Mouse (Mus musculus) lung, postnatal 0 days (tissue): ENCODE measurements around the gene Tbc1d14. TPM values are rescaled to one million over a fixed set of nuclear protein-coding genes. Genes with fewer than 3 reads are reported as not detected.
A peak's percentile ranks its signal among the peaks of the same experiment; 100 is the strongest.

ENCODE experiments used
- ATAC-seq: fragments of 200-750 bp; cut with Nextera tagmentation; 2 replicates; pipeline ENCODE4 v1.8.0; 2017; ENCODE audit warnings: moderate library complexity
- DNase-seq: peaks from one replicate; pipeline ENCODE4 v3.0.0-alpha.2; 2016; ENCODE audit warnings: low spot score
- H3K27ac ChIP-seq: fragments of 300-500 bp; sonication (generic); 2 replicates; pipeline ENCODE4 v1.5.1; 2014; ENCODE audit warnings: antibody characterized with exemption, mild to moderate bottlenecking, low read length, mixed read lengths
- H3K27me3 ChIP-seq: fragments of 300-500 bp; sonication (generic); replicated peaks from 2 replicates; pipeline ENCODE4 v1.6.1; 2014; ENCODE audit warnings: low read length, mixed read lengths; ENCODE audit not compliant: insufficient read depth
- H3K36me3 ChIP-seq: fragments of 300-500 bp; sonication (generic); 2 replicates; pipeline ENCODE4 v1.6.1; 2014; ENCODE audit warnings: low read length, mixed read lengths; ENCODE audit not compliant: insufficient read depth
- H3K4me1 ChIP-seq: fragments of 300-500 bp; sonication (generic); 2 replicates; pipeline ENCODE4 v1.6.1; 2014; ENCODE audit warnings: antibody characterized with exemption, low read depth, low read length, mixed read lengths; ENCODE audit not compliant: insufficient read depth
- H3K4me2 ChIP-seq: fragments of 300-500 bp; sonication (generic); replicated peaks from 2 replicates; pipeline ENCODE4 v1.6.1; 2014; ENCODE audit warnings: low read depth, mild to moderate bottlenecking, low read length, moderate library complexity, mixed read lengths
- H3K4me3 ChIP-seq: fragments of 300-500 bp; sonication (generic); 2 replicates; pipeline ENCODE4 v1.5.1; 2014; ENCODE audit warnings: low read depth, low read length
- H3K9ac ChIP-seq: fragments of 300-500 bp; sonication (generic); replicated peaks from 2 replicates; pipeline ENCODE4 v1.6.1; 2014; ENCODE audit warnings: low read depth, mild to moderate bottlenecking
- H3K9me3 ChIP-seq: fragments of 300-500 bp; sonication (generic); 2 replicates; pipeline ENCODE4 v1.6.1; 2016; ENCODE audit warnings: low read length, mixed read lengths
- CTCF ChIP-seq: IDR thresholded peaks from 2 replicates; pipeline ENCODE4 v1.5.1; 2016; ENCODE audit warnings: antibody characterized with exemption, mild to moderate bottlenecking
- EP300 ChIP-seq: IDR thresholded peaks from 2 replicates; pipeline ENCODE4 v1.6.1; 2016; ENCODE audit warnings: antibody characterized with exemption, mild to moderate bottlenecking, control low read depth
- WGBS: fragments of 180-500 bp; shearing (Covaris S2); extraction: QIAGEN DNeasy Blood & Tissue Kit; methylation state at CpG from one replicate; pipeline ENCODE4 v1.1.7; 2014; 5-methylcytosine and 5-hydroxymethylcytosine counted together
- polyA plus RNA-seq: library from polyadenylated mRNA; unstranded; fragments of >200 nt; fragmentation: Nextera tagmentation; extraction: Ambion mirVana; gene quantifications from 2 replicates; pipeline ENCODE4 v1.2.1, GENCODE M21; 2015

Gene Tbc1d14
- polyA plus RNA-seq, 1 experiment from 2014 or later, result 15.0 TPM

DNA sequence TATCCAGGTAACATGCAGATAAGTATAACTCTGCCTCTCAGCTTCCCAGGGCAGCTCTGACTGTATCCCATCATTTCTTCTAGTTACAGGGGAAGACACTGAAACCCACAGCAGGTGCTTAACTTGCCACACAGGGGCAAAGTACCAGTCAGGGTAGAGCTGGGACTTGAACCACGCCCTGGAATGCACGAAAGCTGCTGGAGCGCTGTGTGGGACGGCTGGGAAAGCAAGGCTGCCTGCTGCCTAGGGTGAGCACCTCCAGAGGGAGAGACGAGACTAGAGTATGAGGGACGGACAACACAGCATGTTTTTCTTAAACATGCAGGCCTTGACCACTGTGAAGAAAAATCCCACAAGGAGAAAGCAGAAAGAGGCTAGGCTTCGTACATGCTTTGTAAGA is 87.8 kb downstream of the Tbc1d14 start:
- no peak for ATAC-seq
- Histone ChIP-seq H3K27ac (no peak overlapping the region), H3K9ac (no peak overlapping the region), H3K9me3 (no peaks in the 10 kb centered on the region), H3K4me2 (no peak overlapping the region), H3K4me3 (no peak overlapping the region), H3K4me1 (no peaks in the 10 kb centered on the region), H3K27me3 (no peaks in the 10 kb centered on the region), H3K36me3 (peaks cover 7% of the 10 kb centered on the region; the same call in 1 of the 2 replicates)
- 83% methylated on average over 7 of the region's 7 CpGs for WGBS
- no peak for DNase-seq
- TF ChIP-seq EP300, result no peak
- no peak for TF ChIP-seq CTCF

DNA sequence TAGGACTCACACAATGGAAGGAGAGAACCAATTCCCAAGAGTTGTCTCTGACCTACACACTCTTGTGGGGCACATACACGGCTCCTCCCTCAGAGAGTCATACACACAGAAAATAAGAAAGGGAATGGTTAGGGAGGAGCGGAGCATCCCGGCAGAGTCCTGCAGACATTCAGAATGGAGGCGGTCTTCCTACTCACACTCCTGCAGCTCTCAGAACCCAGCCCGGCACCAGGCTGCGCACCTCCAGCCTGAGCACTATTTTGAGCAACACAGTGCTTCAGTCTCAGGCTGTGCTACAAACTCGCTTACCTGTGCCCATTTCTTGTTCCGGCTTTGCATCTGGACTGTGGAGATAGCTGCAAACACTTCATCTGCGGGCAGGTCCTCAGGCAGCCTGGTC is 98.4 kb downstream of the Tbc1d14 start:
- WGBS, result 95% methylated on average over 9 of the region's 9 CpGs
- ATAC-seq, result no peak
- Histone ChIP-seq H3K4me2 (no peak overlapping the region), H3K36me3 (peaks cover 23% of the 10 kb centered on the region; the same call in 1 of the 2 replicates), H3K4me1 (no peaks in the 10 kb centered on the region), H3K9me3 (no peaks in the 10 kb centered on the region), H3K27ac (no peak overlapping the region), H3K4me3 (no peak overlapping the region), H3K9ac (no peak overlapping the region), H3K27me3 (no peaks in the 10 kb centered on the region)
- TF ChIP-seq EP300 (no peak), CTCF (no peak)
- DNase-seq, result no peak

DNA sequence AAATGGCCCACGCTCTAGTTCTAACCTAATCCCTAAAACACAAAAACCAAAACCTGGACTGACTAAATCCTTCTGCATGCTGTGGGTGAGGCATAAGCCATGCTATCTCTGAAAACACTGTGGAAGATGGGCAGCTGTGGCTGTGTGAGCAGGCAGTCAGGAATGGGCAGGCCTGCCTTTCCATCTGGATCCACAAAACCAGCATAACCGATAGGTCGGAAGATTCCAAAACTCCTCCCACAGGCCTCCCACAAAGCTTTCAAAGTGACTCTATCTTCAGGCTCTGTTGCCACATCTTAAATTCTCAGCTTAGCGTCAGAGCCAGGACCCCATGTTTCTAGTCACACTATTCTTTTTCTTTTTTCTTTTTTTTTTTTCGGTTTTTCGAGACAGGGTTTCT is 99.2 kb downstream of the Tbc1d14 start:
- TF ChIP-seq EP300 (no peak), CTCF (no peak)
- Histone ChIP-seq H3K27me3 (no peaks in the 10 kb centered on the region), H3K9me3 (no peaks in the 10 kb centered on the region), H3K27ac (no peak overlapping the region), H3K36me3 (peaks cover 23% of the 10 kb centered on the region; the same call in 1 of the 2 replicates), H3K4me3 (no peak overlapping the region), H3K4me2 (no peak overlapping the region), H3K4me1 (no peaks in the 10 kb centered on the region), H3K9ac (no peak overlapping the region)
- no peak for DNase-seq
- WGBS, result 84% methylated on average over 6 of the region's 6 CpGs
- no peak for ATAC-seq

DNA sequence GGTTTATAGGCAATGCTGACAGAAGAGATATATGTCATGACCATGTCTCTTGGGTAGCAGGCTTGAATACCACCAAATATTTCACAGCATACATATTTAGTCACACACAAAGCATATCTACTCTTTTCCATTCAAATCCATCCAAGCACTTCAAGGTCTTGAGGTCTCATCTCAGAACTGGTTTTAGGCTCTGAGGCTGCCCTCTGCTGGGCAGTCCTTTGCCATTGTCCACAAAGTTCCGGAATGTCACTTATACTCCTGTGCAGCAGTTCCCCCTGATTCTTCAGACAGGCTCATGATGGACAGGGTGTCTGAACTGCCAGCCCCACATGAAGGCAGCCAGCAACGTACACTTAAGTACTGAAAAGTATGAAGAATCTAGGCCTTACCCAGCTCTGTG is 103.9 kb downstream of the Tbc1d14 start:
- Histone ChIP-seq H3K27ac (no peak overlapping the region), H3K9me3 (no peaks in the 10 kb centered on the region), H3K27me3 (peaks cover 7% of the 10 kb centered on the region; the same call in 1 of the 2 replicates), H3K4me2 (no peak overlapping the region), H3K4me3 (no peak overlapping the region), H3K9ac (no peak overlapping the region), H3K36me3 (peaks cover 10% of the 10 kb centered on the region; the same call in 1 of the 2 replicates), H3K4me1 (peaks cover 7% of the 10 kb centered on the region; the same call in 1 of the 2 replicates)
- 48% methylated on average over 2 of the region's 2 CpGs for WGBS
- no peak for ATAC-seq
- DNase-seq, result peak; percentile 63
- TF ChIP-seq CTCF (peak; percentile 77), EP300 (no peak)

GRCm38 (mm10) chr5:36485306-36485705 is 107.8 kb downstream of the Tbc1d14 start:
- Histone ChIP-seq H3K4me2 (peak overlapping the region; percentile 97), H3K27ac (no peak overlapping the region), H3K4me3 (peak overlapping the region; percentile 48), H3K36me3 (no peaks in the 10 kb centered on the region), H3K9me3 (no peaks in the 10 kb centered on the region), H3K9ac (no peak overlapping the region), H3K4me1 (peaks cover 27% of the 10 kb centered on the region; the same call in 1 of the 2 replicates), H3K27me3 (peaks cover 7% of the 10 kb centered on the region; the same call in 1 of the 2 replicates)
- TF ChIP-seq EP300, result no peak
- no peak for TF ChIP-seq CTCF
- ATAC-seq (no peak), DNase-seq (no peak)
- WGBS, result 29% methylated on average over 19 of the region's 19 CpGs

GRCm38 (mm10) chr5:36484171-36484990 is 108.7 kb downstream of the Tbc1d14 start, which contains the start of the genes Tada2b and Ccdc96:
TSS of gene Tada2b (minus strand) at chr5:36484285.
TSS of gene Ccdc96 (plus strand) at chr5:36484588.
- WGBS, result 1% methylated on average over 51 of the region's 97 CpGs
- H3K36me3 ChIP-seq, result no peaks in the 10 kb centered on the region

More at GRCm38 (mm10) chr5:36484171-36484990, 108.7 kb downstream of the Tbc1d14 start, which contains the start of the genes Tada2b and Ccdc96:
- Histone ChIP-seq H3K9ac (peak within 1 kb of the TSS; percentile 64), H3K4me3 (peak within 1 kb of the TSS; percentile 70), H3K4me1 (peaks cover 27% of the 10 kb centered on the region; the same call in 1 of the 2 replicates), H3K9me3 (no peaks in the 10 kb centered on the region), H3K27me3 (peaks cover 7% of the 10 kb centered on the region; the same call in 1 of the 2 replicates), H3K4me2 (peak within 1 kb of the TSS; percentile 97), H3K27ac (peak within 1 kb of the TSS; percentile 81)
- ATAC-seq (peak; percentile 99), DNase-seq (peak; percentile 100)
- TF ChIP-seq CTCF (peak; percentile 65), EP300 (no peak)
